Mouse (Mus musculus) MEL (cell line): ENCODE measurements around the gene Nkap. TPM values are rescaled to one million over a fixed set of nuclear protein-coding genes. Genes with fewer than 3 reads are reported as not detected.

Experiments used
- DNase-seq: peaks from one replicate; pipeline ENCODE4 v3.0.0; 2011; ENCODE audit warnings: low read depth, low spot score
- H3K27ac ChIP-seq: 2 replicates; pipeline ENCODE4 v1.5.1; 2012; ENCODE audit warnings: low read depth, mild to moderate bottlenecking, control low read depth, low read length, moderate library complexity; ENCODE audit not compliant: control insufficient read depth
- H3K27me3 ChIP-seq, 2 experiments: fragments of 150-350 bp in 1 of 2; sonication (generic) in 1 of 2; 2 replicates each; pipeline ENCODE4 v1.6.1; 2012; ENCODE audit warnings: low read length in 2 of 2, mild to moderate bottlenecking in 2 of 2, improper control_type of control experiment in 1 of 2, moderate library complexity in 1 of 2; ENCODE audit not compliant: insufficient read depth in 2 of 2, control insufficient read depth in 1 of 2
- H3K36me3 ChIP-seq, 2 experiments: 2 replicates each; pipeline ENCODE4 v1.6.1; 2012 to 2014; ENCODE audit warnings: low read length in 2 of 2, improper control_type of control experiment in 1 of 2, inconsistent platforms in 1 of 2, mild to moderate bottlenecking in 1 of 2; ENCODE audit not compliant: insufficient read depth in 2 of 2, control insufficient read depth in 1 of 2
- H3K4me1 ChIP-seq, 2 experiments: fragments of 150-350 bp in 1 of 2; sonication (generic) in 1 of 2; 2 replicates each; pipeline ENCODE4 v1.6.1; 2012; ENCODE audit warnings: low read length in 2 of 2, improper control_type of control experiment in 1 of 2, mild to moderate bottlenecking in 1 of 2; ENCODE audit not compliant: insufficient read depth in 2 of 2, control insufficient read depth in 1 of 2
- H3K4me3 ChIP-seq, 2 experiments: fragments of 150-350 bp in 1 of 2; sonication (generic) in 1 of 2; 2 replicates each; pipeline ENCODE4 v1.5.1; 2012; ENCODE audit warnings: low read depth in 2 of 2, low read length in 2 of 2, mild to moderate bottlenecking in 2 of 2, moderate library complexity in 2 of 2, control low read depth in 1 of 2, improper control_type of control experiment in 1 of 2; ENCODE audit not compliant: control insufficient read depth in 1 of 2, insufficient read depth in 1 of 2
- H3K79me2 ChIP-seq: 2 replicates; pipeline ENCODE4 v1.6.1; 2012; ENCODE audit warnings: mild to moderate bottlenecking, low read length, moderate library complexity; ENCODE audit not compliant: control insufficient read depth, poor library complexity, insufficient read depth
- H3K9ac ChIP-seq: 2 replicates; pipeline ENCODE4 v1.6.1; 2012; ENCODE audit warnings: low read depth, mild to moderate bottlenecking, control low read depth, low read length, moderate library complexity; ENCODE audit not compliant: control insufficient read depth, poor library complexity, severe bottlenecking
- H3K9me3 ChIP-seq: fragments of 150-350 bp; sonication (generic); replicated peaks from 2 replicates; pipeline ENCODE4 v1.6.1; 2012; ENCODE audit warnings: mild to moderate bottlenecking, low read length, improper control_type of control experiment, moderate library complexity; ENCODE audit not compliant: insufficient read depth
- CHD1 ChIP-seq: IDR thresholded peaks from 2 replicates; pipeline ENCODE4 v1.6.1; 2012; ENCODE audit warnings: low read depth, mild to moderate bottlenecking, inconsistent platforms, low read length, improper control_type of control experiment
- CHD2 ChIP-seq: IDR thresholded peaks from 2 replicates; pipeline ENCODE4 v1.6.1; 2011; ENCODE audit warnings: low read length, improper control_type of control experiment
- CTCF ChIP-seq, 3 experiments: IDR thresholded peaks in 2 of 3; conservative IDR thresholded peaks in 1 of 3; 2 replicates each; pipeline ENCODE4 v1.5.1; 2011 to 2012; ENCODE audit warnings: low read length in 3 of 3, low read depth in 2 of 3, mild to moderate bottlenecking in 2 of 3, improper control_type of control experiment in 1 of 3, inconsistent platforms in 1 of 3, mixed read lengths in 1 of 3, moderate library complexity in 1 of 3; ENCODE audit not compliant: control insufficient read depth in 1 of 3, insufficient read depth in 1 of 3, poor library complexity in 1 of 3, severe bottlenecking in 1 of 3
- ELF1 ChIP-seq: IDR thresholded peaks from 2 replicates; pipeline ENCODE4 v1.6.1; 2014; ENCODE audit warnings: low read depth, mild to moderate bottlenecking, inconsistent platforms, low read length, improper control_type of control experiment, moderate library complexity
- EP300 ChIP-seq, 2 experiments: IDR thresholded peaks; 2 replicates each; pipeline ENCODE4 v1.6.1; 2011; ENCODE audit warnings: improper control_type of control experiment in 2 of 2, low read length in 2 of 2, low read depth in 1 of 2, mild to moderate bottlenecking in 1 of 2
- GATA1 ChIP-seq: IDR thresholded peaks from 2 replicates; pipeline ENCODE4 v1.6.1; 2011; ENCODE audit warnings: low read depth, low read length, improper control_type of control experiment
- JUND ChIP-seq: IDR thresholded peaks from 2 replicates; pipeline ENCODE4 v1.6.1; 2011; ENCODE audit warnings: low read depth, mild to moderate bottlenecking, improper control_type of control experiment, low read length
- MAFK ChIP-seq: IDR thresholded peaks from 2 replicates; pipeline ENCODE4 v1.6.1; 2011; ENCODE audit warnings: low read depth, mild to moderate bottlenecking, low read length, improper control_type of control experiment, borderline replicate concordance
- MAX ChIP-seq: IDR thresholded peaks from 2 replicates; pipeline ENCODE4 v1.6.1; 2011; ENCODE audit warnings: low read length, improper control_type of control experiment
- MAZ ChIP-seq: IDR thresholded peaks from 2 replicates; pipeline ENCODE4 v1.6.1; 2012; ENCODE audit warnings: low read depth, mild to moderate bottlenecking, inconsistent platforms, low read length, improper control_type of control experiment
- MEF2A ChIP-seq: IDR thresholded peaks from 2 replicates; pipeline ENCODE4 v1.6.1; 2014; ENCODE audit warnings: low read depth, mild to moderate bottlenecking, inconsistent platforms, low read length, improper control_type of control experiment; ENCODE audit not compliant: poor library complexity, insufficient replicate concordance, severe bottlenecking; ENCODE audit errors: extremely low read depth
- MXI1 ChIP-seq: IDR thresholded peaks from 2 replicates; pipeline ENCODE4 v1.6.1; 2011; ENCODE audit warnings: mild to moderate bottlenecking, low read depth, low read length, improper control_type of control experiment
- NRF1 ChIP-seq: IDR thresholded peaks from 2 replicates; pipeline ENCODE4 v1.6.1; 2014; ENCODE audit warnings: low read depth, mild to moderate bottlenecking, inconsistent platforms, low read length, improper control_type of control experiment, moderate library complexity; ENCODE audit not compliant: poor library complexity, insufficient read depth, severe bottlenecking
- RAD21 ChIP-seq: IDR thresholded peaks from 2 replicates; pipeline ENCODE4 v1.6.1; 2011; ENCODE audit warnings: mild to moderate bottlenecking, low read depth, low read length, improper control_type of control experiment
- SIN3A ChIP-seq: IDR thresholded peaks from 2 replicates; pipeline ENCODE4 v1.6.1; 2012; ENCODE audit warnings: low read length, improper control_type of control experiment, inconsistent platforms
- UBTF ChIP-seq: IDR thresholded peaks from 2 replicates; pipeline ENCODE4 v1.6.1; 2012; ENCODE audit warnings: low read depth, mild to moderate bottlenecking, inconsistent platforms, low read length, improper control_type of control experiment, moderate library complexity, borderline replicate concordance; ENCODE audit not compliant: insufficient read depth
- USF1 ChIP-seq: IDR thresholded peaks from 2 replicates; pipeline ENCODE4 v1.6.1; 2014; ENCODE audit warnings: low read depth, mild to moderate bottlenecking, inconsistent platforms, low read length, improper control_type of control experiment, moderate library complexity
- ZC3H11A ChIP-seq: IDR thresholded peaks from 2 replicates; pipeline ENCODE4 v1.6.1; 2012; ENCODE audit warnings: low read depth, mild to moderate bottlenecking, inconsistent platforms, low read length, improper control_type of control experiment
- ZKSCAN1 ChIP-seq: IDR thresholded peaks from 2 replicates; pipeline ENCODE4 v1.6.1; 2012; ENCODE audit warnings: low read depth, mild to moderate bottlenecking, inconsistent platforms, low read length, improper control_type of control experiment, moderate library complexity
- ZMIZ1 ChIP-seq: IDR thresholded peaks from 2 replicates; pipeline ENCODE4 v1.6.1; 2012; ENCODE audit warnings: low read depth, mild to moderate bottlenecking, inconsistent platforms, low read length, improper control_type of control experiment, moderate library complexity
- polyA plus RNA-seq, 2 experiments: library from polyadenylated mRNA; stranded (reverse) in 1 of 2; unstranded in 1 of 2; fragments of >175 nt in 1 of 2; fragments of >200 nt in 1 of 2; gene quantifications; 2 replicates each; pipeline versions ENCODE4 v1.2.1 to v1.2.4; 2012; ENCODE audit warnings: low replicate concordance in 2 of 2, low read depth in 1 of 2; ENCODE audit not compliant: insufficient read length in 2 of 2, insufficient read depth in 1 of 2, missing spikeins in 1 of 2
- total RNA-seq: library from RNA; depleted of rRNA; stranded (reverse); fragments of 300-350 nt; gene quantifications from 2 replicates; pipeline ENCODE4 v1.2.3, GENCODE M21; 2012

Gene Nkap
- total and polyA plus RNA-seq, 3 experiments, result 10.5 to 14.5 TPM; not detected in 1

- Histone ChIP-seq H3K79me2 (no peaks in the 10 kb centered on the region), H3K36me3 (no peaks in the 10 kb centered on the region), H3K9ac (no peak overlapping the region), H3K4me3 (no peak overlapping the region), H3K9me3 (no peaks in the 10 kb centered on the region), H3K27me3 (peaks cover 0 to 2% of the 10 kb centered on the region in 2 experiments; a peak in 1 of 4 replicates), H3K4me1 (no peaks in the 10 kb centered on the region), H3K27ac (no peak overlapping the region)
- no peak for TF ChIP-seq MAZ
- no peak for TF ChIP-seq MAFK
- no peak for TF ChIP-seq ZC3H11A
- TF ChIP-seq NRF1, result no peak
- no peak for TF ChIP-seq GATA1
- no peak for TF ChIP-seq MAX
- no peak for TF ChIP-seq CHD2
- TF ChIP-seq MXI1, result no peak
- no peak for TF ChIP-seq ELF1
- no peak for DNase-seq
Observed at GRCm38 (mm10) chrX:37120212-37120611, 6.4 kb upstream of the Nkap start.

GRCm38 (mm10) chrX:37125511-37125910 is 1.1 kb upstream of the Nkap start:
- TF ChIP-seq SIN3A (no peak), ZKSCAN1 (no peak), MEF2A (no peak), ZMIZ1 (no peak), EP300 (IDR thresholded peaks at IDR 0.05; ENCODE audit: low read depth in 1 of 2, low read length in 2 of 2) (no peak), CHD2 (no peak), CHD1 (no peak), UBTF (no peak), RAD21 (no peak), USF1 (no peak), JUND (no peak), MAX (no peak), NRF1 (no peak), MXI1 (no peak), CTCF (IDR thresholded peaks at IDR 0.05 in 2 of 3, conservative IDR thresholded peaks at IDR 0.05 in 1 of 3; ENCODE audit: control insufficient read depth in 1 of 3, insufficient read depth in 1 of 3, low read depth in 2 of 3, low read length in 3 of 3, poor library complexity in 1 of 3, severe bottlenecking in 1 of 3) (no peak)
- Histone ChIP-seq H3K4me1 (peaks cover 0 to 7% of the 10 kb centered on the region in 2 experiments; a peak in 1 of 4 replicates), H3K9ac (no peak overlapping the region), H3K4me3 (no peak overlapping the region), H3K27me3 (no peaks in the 10 kb centered on the region), H3K9me3 (no peaks in the 10 kb centered on the region), H3K36me3 (peaks cover 0 to 4% of the 10 kb centered on the region in 2 experiments; a peak in 2 of 4 replicates), H3K27ac (no peak overlapping the region), H3K79me2 (peaks cover 20% of the 10 kb centered on the region)
- DNase-seq, result no peak
